Mouse (Mus musculus) lung, adult 18-20 months (tissue): ENCODE data around the gene Cnn2.

ENCODE experiments used
- DNase-seq, 2 experiments: peaks; one replicate each; pipeline ENCODE4 v3.0.0; 2022; ENCODE audit warnings: mixed read lengths in 2 of 2

Cnn2 gene

GRCm38 (mm10) chr10:79970415-79971182 is 17.8 kb upstream of the Cnn2 start, which contains the start of gene Grin3b:
Grin3b (plus strand) TSS chr10:79970715.
- no peak for DNase-seq

DNA sequence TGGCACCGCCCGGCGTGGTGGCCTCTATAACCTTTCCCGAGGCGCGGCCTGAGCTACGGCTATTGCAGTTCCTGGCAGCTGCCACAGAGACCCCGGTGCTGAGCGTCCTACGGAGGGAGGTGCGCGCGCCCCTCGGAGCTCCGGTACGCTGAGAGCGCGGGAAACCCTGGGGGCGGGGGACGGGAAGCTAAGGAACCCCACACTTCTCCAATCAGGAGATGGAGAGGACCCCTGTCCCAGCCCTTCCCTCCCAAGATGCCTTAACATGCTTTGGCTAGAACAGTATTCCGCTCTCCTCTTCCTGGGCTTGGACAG is 17.2 kb upstream of the Cnn2 start:
- no peak for DNase-seq

DNA sequence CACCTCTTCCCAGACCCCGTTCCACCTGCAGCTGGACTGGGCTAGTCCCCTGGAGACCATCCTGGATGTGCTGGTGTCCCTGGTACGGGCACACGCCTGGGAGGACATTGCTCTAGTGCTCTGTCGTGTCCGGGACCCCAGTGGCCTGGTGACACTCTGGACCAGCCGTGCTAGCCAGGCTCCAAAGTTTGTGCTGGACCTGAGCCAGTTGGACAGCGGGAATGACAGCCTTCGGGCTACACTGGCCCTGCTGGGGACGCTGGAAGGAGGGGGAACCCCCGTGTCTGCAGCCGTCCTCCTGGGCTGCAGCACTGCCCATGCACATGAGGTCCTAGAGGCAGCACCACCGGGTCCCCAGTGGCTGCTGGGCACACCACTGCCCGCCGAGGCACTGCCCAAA is 15.6 kb upstream of the Cnn2 start:
- no peak for DNase-seq

DNA sequence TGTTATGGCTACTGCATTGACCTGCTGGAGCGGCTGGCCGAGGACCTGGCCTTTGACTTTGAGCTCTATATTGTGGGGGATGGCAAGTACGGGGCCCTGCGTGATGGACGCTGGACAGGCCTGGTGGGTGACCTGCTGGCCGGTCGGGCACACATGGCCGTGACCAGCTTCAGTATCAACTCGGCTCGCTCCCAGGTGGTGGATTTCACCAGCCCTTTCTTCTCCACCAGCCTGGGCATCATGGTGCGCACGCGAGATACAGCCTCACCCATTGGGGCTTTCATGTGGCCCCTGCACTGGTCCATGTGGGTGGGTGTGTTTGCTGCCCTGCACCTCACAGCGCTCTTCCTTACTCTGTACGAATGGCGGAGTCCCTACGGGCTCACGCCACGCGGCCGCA is 14.3 kb upstream of the Cnn2 start:
- no peak for DNase-seq

GRCm38 (mm10) chr10:79974668-79975067 is 13.7 kb upstream of the Cnn2 start:
- no peak for DNase-seq

DNA sequence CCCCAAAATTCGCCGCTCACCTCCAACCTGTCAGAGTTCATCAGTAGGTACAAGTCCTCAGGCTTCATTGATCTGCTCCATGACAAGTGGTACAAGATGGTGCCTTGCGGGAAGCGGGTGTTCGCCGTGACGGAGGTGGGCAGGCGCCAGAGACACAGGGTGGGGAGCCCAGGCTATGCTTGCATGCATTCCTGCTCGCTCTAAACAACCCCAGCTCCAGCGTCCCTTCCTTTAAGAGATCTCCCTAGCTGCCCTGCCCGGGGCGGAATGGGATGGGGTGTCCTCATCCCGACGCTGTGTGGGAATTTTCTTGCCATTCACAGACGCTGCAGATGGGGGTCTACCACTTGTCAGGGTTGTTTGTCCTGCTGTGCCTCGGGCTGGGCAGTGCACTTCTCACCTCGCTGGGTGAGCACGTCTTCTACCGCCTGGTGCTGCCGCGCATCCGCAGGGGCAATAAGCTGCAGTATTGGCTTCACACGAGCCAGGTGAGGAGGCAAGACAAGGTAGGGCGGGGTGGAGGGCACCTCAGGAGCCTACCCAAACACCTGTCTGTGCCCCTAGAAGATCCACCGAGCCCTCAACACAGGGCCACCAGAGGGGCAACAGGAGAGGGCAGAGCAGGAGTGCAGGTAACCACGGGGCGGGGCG is 12.2 kb upstream of the Cnn2 start:
- no peak for DNase-seq

DNA sequence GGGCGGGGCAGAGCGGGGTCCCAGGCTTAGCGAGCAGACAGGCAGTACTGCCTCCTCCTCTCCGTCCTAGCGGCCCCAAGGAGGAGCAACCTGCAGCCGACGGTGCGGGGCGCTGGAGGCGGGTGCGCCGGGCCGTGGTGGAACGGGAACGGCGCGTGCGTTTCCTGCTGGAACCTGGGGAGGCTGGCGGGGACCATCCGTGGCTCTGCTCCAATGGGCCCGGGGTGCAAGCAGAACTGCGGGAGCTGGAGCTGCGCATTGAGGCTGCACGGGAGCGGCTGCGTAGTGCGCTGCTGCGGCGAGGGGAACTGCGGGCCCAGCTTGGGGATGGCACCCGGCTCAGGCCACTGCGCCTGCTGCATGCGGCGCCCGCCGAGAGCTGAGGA is 11.7 kb upstream of the Cnn2 start:
- no peak for DNase-seq

DNA sequence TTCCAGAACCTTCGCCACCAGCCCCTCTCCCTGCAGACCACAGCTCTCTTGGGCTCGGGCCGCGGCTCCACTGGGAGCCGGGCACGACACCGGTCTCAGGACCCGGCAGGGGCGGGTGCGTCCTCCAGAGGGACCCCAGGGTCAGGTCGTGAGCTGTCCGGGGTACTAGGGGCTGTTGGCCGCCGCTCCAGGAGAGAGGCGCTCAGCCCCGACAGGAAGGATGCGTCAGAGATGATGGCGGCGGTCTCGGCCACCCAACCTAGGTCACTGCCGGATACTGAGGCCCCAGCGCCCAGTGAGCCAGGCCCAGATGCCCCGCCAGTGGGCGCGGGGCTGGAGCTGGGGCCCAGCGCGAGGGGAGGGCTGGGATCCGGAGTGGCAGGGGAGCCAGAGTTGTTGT is 11.1 kb upstream of the Cnn2 start:
- DNase-seq: no peak

DNA sequence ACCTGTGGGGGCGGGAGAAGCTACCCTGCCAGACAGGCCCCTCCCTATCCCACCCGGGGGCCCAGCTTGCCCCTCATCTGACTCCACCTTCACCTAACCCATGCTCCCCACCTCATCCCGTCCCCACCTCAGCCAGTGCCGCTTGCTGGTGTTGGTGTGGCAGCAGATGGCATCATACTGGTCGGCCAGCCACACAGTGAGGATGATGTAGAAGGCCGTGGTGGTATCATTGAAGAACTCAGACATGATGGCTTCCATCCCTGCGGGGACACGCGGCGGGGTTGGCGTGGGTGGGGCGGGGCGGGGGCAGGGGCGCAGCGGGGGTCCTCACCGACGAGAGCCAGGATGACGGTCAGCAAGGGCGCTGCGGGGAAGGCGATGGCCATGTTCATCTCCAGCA is 10.3 kb upstream of the Cnn2 start:
- no peak for DNase-seq

DNA sequence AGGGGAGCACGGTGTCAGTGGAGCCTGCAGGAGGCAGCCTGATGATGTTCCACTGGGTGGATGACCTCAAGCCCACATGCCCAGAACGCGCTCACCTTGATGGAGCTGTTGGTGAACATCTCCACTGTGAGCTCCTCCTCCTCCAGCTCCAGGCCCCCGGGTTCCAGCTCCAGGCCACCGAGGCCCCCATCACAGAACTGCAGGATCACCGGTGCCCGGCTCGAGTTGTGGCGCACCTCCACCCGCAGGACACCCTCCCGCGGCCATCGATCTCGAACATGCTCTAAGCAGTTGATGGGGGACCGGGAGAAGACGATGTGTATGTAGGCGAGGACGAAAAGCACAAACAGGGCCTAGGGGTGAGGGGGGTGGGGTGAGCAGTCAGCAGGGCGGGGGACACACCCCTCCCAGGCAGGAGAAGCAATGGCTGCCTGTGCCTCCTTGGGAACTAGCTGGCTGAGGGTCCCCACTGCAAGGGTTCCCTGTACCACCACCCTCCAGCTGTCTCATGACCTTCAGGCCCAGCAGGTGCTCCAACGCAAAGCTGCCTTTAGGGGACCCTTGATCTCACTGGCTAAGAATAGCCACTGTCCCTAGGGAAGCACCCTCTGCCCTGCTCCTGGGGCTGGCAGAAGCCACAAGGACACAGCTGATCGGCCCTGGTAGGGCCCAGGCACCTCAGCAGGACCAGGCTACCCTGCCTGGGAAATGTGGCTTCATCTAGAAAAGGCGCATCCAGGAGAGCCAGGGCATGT is 8.8 kb upstream of the Cnn2 start:
- no peak for DNase-seq

DNA sequence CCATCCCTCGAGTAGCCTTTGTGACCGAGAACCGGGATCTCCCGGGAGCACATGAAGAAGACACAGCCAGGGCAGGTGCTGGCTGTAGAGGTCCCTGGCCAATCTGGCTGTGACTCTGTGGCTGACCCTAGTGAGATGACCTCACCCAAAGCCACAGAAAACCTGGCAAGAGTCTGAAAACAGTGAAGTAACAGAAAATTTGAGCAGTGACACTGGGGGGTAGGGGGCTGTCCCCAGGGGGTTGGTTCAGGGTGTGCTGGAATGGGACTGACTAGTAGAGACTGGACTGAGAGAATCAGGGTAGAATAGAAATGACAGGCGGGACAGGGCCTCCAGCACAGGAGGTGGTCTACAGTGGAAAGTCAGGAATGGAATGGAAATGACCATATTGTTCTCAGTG is 5.2 kb upstream of the Cnn2 start:
- DNase-seq: no peak

DNA sequence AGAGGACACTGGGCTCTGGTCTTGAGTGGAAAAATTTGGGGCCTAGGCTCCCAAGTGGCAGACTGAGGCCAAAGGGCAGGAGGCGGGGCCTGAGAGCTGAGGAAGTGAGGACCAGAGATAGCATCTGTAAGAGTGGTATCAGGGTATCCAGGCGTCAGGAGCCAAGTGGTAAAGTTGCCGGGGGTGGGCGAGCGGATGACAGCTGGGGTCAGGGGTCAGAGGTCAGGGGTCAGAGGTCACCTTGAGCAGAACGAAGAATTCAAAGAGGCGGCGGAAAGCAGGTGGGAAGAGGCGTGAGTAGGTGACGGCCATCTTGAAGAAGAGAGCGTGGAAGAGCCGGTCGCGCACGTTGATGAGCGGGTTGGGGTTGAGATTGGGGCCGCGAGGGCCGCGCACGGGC is 4.7 kb upstream of the Cnn2 start:
- DNase-seq: peak; percentile 67 to 72

- DNase-seq: peak; percentile 87 to 88
These were observed 4.1 kb upstream of the Cnn2 start, which contains the start of gene Tmem259 for GRCm38 (mm10) chr10:79984195-79984816. Tmem259 (minus strand) TSS chr10:79984330.

DNA sequence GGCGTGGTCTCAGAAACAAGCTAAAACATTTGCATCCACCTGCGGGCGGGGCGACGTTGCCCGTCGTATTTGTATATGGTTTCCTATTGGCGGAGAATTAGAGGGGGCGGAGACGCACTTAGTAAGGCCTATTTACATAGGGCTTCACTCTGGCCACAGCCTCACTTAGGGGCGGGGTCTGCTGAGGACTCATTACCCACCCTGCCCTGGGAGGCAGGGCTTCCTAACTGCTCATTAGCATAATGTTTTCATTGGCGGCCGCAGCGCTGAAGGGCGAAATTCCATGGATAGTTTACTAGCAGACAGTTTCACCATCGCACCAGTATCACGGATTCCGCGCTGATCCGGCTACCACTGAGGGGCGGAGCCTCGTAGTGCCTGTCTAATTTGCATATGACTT is 3.5 kb upstream of the Cnn2 start:
- DNase-seq: peak; percentile 98 to 99

- peak; percentile 79 to 83 for DNase-seq
These were observed 2.8 kb upstream of the Cnn2 start for GRCm38 (mm10) chr10:79985334-79986231.

- DNase-seq: peak; percentile 81 to 85
These were observed 2.0 kb upstream of the Cnn2 start for GRCm38 (mm10) chr10:79986232-79986878.

GRCm38 (mm10) chr10:79986963-79987362 is 1.4 kb upstream of the Cnn2 start:
- DNase-seq: peak; percentile 90 to 93

GRCm38 (mm10) chr10:79987771-79988505 is 446 bp upstream of the Cnn2 start:
- peak in 1 of 2 experiments; percentile 36 for DNase-seq

- DNase-seq: peak in 1 of 2 experiments; percentile 19
These were observed 945 bp downstream of the Cnn2 start for GRCm38 (mm10) chr10:79989272-79989786.

DNA sequence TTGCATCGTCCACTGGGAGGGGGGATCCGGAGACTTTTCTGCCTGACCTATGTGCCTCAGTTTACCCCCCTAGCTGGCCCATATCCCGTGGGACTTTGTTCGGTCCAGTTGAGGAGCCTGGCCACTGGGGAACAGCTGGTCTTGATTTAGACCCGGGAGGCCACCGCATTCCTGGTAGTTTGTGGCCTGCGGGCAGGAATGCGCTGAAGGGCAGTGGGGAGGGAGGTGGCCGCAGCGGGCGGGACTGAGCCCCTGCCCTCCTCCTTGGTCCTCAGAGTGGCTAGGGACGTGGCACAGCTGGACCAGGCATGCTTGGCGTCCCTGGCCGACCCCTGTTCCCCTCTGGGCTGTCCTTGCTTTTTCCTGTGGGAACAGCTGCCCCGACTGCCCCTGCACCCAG is 1.5 kb downstream of the Cnn2 start:
- peak; percentile 72 to 81 for DNase-seq

- DNase-seq: no peak
These were observed 2.7 kb downstream of the Cnn2 start for GRCm38 (mm10) chr10:79991099-79991498.
